Mouse (Mus musculus) spleen, embryonic (tissue): ENCODE measurements around the gene Rasl12.

Experiments used
- CTCF ChIA-PET: fragments of 350-600 bp; sonication (Branson Sonifier 250); formaldehyde crosslinking; loops from one replicate; lab custom pipeline; 2022; lab: Charles Lee

Gene Rasl12

DNA sequence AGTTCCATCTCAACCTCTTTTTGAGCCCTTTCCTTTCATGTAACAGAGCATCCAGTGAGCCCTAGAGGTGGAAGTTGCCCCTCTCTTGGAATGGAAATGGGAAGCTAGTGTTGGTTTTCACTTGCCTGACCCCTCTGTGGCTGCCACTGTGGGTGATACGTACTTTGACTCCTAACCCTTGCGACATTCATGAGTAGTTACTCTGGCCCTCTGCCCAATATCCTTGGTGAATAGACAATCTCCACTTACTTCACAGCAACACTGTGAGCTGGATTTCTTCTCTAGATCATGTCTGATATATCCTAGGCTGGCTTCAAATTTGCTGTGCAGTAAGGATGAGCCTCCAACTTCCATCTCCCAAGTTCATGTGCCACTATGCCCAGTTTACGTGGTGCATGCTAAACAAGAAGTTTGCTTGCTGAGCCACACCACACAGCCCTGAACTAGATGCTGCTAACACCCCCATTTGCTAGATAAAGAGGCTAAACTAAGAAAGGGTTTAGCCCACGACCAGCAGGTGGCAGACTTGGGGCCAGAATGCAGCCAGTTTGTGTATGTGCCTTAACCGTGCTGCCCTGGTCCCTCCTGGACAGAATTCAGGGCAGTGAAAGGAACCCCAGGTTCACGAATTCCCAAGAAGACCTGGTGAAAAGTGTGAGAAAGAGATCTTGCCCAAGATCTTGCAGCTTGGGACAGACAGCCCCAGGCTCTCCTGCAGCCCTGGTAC, 5.5 kb upstream of the Rasl12 start:
- CTCF ChIA-PET = interaction anchor here (0.6 to 0.7 kb wide), 2 partner anchors 49 to 214 kb away, joined by 3 to 4 read pairs; no protein-coding TSS in a partner anchor

DNA sequence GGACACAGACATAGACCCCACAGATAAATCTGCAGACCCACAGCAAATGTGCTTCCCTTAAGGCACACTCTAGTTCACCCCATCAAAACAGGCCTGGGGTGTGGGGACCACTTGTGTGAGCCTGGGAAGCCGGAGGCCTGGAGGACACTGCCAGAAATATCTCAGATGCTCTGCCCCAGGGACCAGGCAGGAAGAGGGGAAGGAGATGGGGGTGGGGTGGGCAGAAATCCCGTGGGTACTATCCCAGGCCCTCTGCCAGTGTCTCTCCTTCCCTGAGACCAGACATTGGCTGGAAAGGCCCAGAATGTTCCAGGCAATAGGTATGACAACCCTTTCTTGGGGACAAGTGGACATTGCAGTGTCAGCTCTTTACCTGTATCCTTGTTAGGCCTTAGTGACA, 4.7 kb upstream of the Rasl12 start:
- CTCF ChIA-PET = no interaction called here

DNA sequence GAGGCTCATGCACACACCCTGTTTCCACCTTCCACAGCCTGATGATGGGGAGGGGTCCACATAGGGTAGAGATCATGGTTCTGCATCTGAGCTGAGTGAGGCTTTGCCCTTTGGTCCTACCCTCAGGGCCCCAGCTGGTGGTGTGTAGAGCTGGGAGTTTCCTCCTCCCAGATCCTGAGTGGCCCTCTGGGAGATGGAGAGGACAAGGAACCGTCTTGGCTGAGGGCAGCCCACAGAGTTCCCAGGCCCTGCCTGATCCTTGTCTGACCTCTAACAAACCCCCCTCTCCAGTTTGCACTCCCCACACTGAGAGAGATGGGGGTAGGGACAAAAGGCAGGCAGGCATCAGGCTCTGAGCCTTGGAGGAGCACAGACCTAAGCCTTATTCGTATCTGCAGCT, 3.9 kb upstream of the Rasl12 start:
- CTCF ChIA-PET = no interaction called here

DNA sequence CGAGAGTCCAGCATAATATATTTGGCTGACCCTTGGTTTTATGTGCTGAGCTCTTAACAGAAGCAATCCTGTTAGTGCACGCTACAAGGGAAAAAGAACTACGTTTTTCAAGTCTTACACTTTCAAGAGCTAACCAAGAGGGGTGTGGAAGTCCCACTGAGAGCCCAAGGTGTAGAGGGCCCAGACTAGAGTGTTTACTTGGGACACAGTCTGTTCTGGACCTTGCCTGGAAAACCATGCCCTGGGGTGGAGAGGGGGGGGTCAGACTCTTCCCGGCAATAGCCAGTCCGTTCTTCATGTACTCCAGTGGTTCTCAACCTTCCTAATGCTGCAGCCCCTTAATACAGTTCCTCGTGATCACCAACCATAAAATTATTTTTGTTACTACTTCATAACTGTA, 1.6 kb downstream of the Rasl12 start:
- CTCF ChIA-PET = no interaction called here

DNA sequence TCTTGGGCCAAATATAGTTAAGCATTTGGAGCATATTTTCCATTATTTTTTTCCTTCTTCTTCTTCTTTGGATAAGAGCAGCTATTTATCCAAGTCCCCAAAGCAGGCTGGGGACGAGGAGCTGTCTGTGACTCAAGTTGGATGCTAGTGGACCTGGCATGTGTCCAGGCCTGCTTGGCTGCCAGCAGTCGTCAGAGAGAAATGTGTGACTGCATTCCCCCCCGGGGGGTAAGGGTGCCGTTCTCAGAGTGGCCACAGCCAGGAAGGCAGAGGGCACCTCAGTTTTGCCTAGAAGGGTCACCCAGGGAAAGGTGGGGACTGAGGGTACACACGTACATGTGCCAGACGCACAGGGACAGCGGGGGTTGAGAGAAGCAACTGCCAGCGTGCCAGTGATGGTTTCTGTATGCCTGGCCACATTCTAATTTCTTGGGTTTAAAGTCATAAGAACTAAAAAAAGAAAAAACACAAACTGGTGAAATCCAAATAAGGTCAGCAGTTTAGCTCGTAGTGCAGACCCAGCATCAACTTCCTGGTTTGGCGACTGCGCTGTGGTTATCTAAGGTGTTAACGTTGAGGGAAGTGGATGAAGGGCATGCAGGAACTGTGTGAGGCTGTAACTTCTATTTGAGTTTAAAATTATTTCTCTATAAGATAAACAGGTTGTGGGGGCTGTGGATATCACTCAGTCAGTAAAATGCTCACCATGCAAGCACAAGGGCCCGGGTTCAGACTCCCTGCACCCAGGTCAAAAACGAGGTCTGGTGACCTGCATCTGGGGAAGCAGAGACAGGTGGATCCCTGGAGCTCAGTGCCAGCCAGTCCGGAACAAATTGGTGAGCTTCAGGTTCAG, 6.3 kb downstream of the Rasl12 start:
- CTCF ChIA-PET = no interaction called here

DNA sequence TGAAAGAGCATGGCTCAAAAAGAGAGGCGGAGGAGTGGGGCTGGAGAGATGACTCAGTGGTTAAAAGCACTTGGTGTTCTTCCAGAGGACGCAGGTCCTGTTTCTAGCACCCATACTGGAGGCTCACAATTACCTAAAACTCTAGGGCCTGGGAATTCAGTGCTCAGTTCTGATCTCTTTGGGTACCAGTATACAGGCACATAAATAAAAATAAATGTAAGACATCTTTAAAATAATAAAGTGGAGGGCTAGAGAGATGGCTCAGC, 6.8 kb downstream of the Rasl12 start:
- CTCF ChIA-PET = no interaction called here

DNA sequence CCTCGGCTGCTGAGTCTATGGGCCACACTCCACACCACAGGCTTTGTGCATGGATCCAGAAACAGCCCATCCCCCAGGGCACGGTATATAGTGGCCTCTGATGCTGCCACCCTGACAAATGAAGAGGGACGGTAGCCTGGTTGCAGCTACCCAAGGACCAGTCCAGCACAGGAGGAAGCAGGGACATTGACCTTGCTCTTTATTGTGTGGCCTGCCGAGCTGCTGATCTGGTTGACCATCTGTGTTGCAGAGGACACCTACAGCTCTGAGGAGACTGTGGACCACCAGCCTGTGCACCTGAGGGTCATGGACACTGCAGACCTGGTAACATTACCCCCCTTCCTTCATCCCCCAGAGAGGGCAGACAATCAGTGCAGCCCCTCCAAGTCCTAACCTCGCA, 9.0 kb downstream of the Rasl12 start:
- CTCF ChIA-PET = no interaction called here

DNA sequence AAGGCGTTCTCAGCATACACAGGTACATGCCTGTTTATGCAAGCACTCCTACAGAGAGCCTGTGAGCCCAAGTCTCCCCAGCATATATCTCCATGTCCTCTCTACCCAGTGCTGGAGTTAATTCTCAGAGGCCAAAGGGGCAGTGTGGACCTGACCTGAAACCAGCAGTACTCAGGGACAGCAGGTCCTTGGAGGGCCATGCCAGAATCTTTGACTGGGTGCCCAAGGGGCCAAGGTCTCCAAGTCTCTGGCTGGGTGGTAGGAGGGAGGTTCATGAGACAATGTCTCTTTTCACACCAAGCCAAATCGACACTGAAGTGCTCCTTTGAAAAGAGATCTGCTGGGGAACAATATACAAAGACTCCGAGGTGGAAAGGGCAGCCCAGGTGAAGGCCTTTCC, 9.6 kb downstream of the Rasl12 start:
- CTCF ChIA-PET = no interaction called here

DNA sequence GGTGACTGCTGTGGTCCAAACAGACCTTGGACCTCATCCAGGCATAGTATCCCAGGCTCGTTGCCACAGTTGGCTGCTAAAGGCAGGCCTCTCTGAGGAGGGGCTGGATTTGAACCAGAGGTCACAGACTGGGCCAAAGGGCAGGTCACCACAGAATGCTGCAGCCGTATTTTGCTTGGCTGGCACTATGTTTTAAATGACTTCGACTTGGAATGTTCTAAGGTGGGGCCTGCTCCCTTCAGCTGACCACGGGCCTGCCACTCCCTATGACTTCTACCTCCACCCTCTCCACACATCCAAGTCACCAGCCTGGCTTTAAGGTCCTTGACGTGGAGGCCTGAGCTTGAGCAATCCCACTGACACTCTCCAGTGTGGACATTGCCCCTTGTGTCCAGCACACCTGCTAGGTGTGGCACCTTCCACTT, 10.6 kb downstream of the Rasl12 start:
- CTCF ChIA-PET = no interaction called here

DNA sequence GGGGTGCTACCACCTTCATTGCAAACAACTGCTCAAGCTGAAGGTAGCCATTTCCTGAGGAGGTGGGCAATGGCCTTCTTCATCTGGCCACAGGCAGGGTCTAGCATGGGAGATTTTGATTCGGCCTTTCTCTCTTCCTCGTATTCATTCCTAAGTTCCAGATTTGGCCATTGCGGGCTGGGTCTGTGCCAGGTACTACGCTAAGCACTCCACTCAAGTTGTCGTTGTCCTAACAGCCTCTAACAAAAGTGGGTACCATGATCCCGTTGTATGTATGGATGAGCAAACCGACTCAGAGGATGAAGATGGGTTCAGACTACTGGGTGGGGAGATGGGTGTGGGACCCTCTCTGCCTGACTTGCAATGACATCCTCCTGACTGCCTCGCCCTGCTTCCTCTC, 12.1 kb downstream of the Rasl12 start:
- CTCF ChIA-PET = no interaction called here

DNA sequence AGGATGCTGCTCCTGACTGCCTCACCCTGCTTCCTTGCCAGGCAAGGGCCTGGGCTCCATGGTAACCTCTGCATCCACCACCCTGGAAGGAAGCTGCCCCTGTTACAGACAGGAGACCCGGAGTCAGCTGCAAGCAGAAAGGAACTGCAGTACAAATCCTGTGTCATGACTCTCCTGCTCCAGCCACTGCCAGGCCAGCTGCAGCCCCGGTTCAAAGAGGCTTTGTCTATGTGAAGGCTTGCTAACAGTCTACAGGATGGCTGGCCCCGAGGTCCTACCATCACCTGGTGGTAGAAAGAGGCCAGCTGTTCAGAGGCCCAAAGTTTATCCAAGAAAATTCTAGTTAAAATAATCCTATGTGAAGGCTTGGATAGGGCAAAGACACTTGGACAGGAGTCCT, 13.0 kb downstream of the Rasl12 start:
- CTCF ChIA-PET = no interaction called here

DNA sequence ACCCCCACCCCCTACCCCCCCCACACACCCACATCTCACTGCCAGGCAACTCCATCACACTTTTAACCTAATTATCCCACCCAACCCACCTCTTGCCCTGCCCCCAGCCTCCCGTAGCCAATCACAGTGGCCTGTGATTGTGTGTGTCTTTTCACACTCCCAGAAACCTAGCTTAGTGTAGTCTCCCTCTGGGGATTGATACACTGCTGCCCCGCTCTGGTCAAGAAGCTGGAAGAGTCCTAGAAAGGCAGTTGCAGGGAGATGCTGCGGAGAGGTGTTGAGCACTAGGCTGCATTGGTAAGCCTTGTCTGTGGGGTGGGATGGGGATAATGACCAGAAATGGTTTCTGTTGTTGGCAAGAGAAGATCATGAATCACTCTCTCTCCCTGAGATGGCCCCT, 19.4 kb downstream of the Rasl12 start:
- CTCF ChIA-PET = interaction anchor here (0.7 kb wide), 1 partner anchor 246 kb away, joined by 10 read pairs; no protein-coding TSS in a partner anchor

DNA sequence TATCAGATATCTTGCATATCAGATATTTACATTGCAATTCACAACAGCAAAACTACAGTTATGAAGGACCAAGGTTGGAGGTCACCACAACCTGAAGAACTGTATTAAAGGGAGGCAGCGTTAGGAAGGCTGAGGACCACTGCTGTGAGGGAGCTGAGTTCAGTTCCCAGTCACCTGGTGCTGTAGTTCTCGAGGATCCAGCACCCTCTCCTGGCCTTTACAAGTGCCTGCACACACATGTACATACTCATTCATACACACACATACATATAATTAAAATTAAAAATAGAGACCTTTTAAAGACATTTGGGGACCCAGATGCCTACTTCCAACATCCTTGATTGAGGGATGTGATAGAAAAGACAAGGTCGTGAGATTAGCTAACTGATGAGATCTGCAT, 21.3 kb downstream of the Rasl12 start:
- CTCF ChIA-PET = no interaction called here

DNA sequence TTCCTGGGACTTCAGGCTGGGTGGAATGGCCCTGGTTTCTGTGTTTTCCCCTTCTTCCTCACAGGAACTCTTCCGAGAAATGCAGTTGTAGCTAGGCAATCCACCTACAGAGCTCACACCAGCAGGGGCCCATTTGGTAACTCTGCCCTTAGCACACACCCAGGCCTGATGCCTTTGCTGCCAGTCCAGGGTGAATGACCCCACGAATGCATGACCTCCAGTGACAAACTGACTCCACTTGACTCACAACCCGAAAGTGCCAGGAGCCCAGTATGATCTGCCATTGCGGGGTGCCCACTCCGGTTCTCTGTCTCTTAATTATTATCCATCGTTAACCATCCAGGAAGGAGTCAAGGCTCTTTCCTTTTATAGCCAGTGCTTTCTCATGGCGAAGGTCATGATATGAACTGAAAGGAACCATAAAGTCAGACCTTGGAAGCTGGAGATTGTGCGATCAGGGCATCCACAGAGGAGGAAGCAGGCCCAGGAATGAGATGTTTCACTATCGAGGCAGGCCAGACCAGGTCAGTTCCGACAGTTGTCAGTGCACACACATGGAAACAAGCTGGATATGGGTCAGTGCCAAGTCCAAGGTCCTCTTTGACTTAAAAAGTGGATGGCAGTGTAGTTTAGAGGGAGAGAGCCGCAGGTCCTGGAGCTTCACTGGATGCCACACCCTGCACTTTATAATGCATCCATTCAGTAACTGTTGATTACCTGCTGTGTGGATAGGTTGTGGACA, 24.6 kb downstream of the Rasl12 start, which contains the start of gene Slc51b:
TSS of gene Slc51b (minus strand) at position 196 of the 742 bp plus-strand sequence.
- CTCF ChIA-PET = no interaction called here

DNA sequence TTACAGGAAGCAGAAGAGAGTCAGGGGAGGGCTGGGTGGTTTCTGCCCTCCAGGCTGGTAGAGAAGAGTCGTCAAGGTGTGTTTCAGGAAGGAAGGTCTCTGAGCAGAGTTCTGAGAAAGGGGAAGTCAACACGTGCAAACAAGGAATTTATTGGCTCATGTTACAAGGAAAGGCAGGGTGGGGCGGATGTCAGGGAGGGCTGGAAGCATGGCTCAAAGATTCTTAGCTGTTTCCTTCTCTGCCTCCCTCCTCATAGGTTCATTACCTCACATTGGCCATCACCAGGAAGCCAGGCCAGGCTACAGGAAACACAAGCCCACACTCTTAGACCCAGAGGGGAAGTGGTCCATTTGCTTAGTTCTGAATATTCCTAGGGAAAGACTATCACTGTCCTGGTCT, 26.1 kb downstream of the Rasl12 start:
- CTCF ChIA-PET = no interaction called here

DNA sequence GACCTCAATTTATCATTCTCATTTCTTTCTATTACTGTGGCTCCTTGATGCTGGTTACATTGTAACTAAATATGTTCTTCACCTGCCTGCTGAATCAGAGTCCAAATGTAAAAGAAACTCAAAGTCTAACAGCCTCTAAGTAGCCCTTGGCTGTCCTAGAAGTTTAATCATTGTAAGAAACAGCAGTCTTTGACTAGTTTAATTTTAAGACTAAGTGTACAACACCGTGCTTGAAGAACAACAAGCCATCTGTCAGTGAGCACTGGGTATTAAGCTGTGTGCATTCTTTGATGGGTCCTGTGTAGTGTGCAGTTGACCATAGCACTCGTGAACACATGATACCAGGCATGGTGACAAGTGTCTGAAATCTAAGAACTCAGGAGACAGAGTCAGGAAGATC, 29.2 kb downstream of the Rasl12 start:
- CTCF ChIA-PET = no interaction called here

DNA sequence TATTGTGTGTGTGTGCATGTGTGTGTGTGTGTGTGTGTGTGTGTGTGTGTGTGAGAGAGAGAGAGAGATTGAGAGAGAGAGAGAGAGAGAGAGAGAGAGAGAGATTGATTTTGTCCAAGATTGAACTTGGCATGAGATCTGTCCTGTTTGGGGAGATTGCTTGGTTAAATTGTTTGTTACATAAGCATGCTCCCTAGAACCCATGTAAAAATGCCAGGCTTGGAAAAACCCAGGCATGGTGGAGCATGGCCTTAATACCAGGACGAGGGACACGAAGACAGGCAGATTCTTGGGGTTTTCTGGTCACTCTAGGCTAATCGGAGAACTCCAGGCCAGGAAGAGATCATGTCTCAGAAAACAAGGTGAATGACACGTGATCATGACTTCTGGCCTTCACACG, 29.7 kb downstream of the Rasl12 start:
- CTCF ChIA-PET = no interaction called here

DNA sequence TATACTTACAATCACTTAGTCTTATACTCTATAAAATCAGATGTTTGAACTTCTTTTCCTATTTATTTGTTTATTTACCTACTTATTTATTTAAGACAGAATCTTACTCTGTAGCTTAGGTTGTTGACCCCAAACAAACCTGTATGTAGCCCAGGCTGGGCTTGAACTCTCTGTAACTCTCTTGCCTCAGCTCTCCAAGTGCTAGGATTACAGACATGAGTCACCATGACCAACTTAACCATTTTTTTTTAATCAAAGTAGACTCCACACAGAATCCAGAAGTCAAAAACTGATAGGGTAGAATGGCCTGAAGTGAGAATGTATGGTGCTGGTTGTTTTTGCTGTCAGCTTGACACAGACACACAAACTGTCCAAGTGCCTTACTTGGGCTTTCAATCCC, 32.1 kb downstream of the Rasl12 start:
- CTCF ChIA-PET = no interaction called here

DNA sequence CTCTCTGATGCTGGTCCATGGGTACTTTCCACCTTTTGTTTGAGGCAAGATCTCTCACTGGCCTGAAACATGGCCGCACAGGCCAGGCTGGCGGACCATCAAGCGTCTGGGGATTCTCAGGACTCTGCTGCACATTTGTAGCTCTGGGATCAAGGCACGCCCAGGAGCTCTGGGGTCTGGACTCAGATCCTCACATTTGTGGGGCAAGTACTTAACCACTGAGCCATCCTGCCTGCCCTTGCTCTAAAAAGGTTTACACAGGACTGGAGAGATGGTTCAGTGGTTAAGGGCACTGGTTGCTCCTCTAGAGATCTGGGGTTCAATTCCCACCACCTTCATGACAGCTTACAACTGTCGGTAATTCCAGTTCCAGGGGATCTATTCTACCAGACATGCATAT, 32.6 kb downstream of the Rasl12 start:
- CTCF ChIA-PET = no interaction called here

DNA sequence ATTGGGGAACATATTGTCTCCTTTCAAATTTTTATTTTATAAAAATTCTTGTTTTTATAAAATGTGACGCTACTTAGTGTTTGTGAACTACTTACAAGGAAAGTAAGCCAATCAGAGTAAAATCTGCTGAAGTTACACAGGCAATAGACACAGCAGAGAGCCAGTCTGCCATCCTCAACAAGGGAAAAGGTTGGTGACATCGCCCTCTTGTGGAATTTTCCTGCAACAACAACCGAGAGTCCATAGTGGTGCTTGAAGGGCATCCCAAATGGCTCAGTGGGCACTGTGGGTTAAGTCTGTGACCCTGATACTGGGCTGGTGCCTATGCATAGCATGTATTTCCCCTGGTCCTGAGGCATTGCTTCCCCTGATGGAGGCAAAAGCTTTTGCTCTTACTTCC, 33.9 kb downstream of the Rasl12 start:
- CTCF ChIA-PET = no interaction called here

DNA sequence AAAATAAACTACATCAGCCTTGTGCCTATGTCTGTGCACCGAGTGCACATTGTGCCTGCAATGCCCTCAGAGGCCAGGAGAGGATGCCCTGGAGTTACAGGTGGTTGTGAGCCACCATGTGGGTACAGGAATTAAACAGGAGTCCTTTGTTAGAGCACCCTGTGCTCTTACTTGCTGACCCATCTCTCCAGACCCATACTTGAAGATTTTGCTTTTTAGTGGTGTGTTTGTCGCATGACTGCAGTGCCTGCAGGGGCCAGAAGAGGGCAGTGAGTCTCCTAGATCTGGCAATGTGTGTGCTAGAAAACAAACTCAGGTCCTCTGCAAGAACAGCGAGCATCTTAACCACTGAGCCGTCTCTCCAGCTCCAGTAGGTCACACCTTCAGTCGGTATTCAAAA, 35.8 kb downstream of the Rasl12 start:
- CTCF ChIA-PET = no interaction called here

DNA sequence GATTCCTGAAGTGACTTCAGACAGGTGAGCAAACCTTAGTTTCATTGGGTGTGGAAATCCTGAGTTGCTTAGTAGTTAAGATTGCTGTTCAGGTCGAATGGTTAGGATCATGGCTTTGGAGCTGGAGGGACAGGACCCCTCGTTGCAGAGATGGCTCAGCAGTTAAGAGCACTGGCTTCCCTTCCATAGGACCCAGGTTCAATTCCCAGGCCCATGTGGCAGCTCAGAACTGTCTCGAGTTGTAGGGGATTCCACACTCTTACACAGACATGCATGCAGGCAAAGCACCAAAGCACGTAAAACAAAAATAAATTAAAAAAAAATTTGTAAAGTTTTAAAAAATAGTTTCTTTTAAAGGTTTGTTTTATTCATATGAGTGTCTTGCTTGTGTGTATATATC, 36.9 kb downstream of the Rasl12 start:
- CTCF ChIA-PET = no interaction called here
